Mouse (Mus musculus) stomach, embryonic 14.5 days (tissue): ENCODE data around the gene Fus. TPM values are rescaled to one million over a fixed set of nuclear protein-coding genes. Genes with fewer than 3 reads are reported as not detected.
"Not testable (repeated sequence)": the region's sequence is repeated elsewhere in the genome, so short reads cannot be mapped to it uniquely, and the experiment has no call there.

Experiments
- ATAC-seq: fragments of 200-750 bp; cut with Nextera tagmentation; 2 replicates; pipeline ENCODE4 v1.8.0; 2017; ENCODE audit warnings: low read depth, moderate TSS enrichment; ENCODE audit not compliant: insufficient number of reproducible peaks, insufficient read depth, low FRiP score
- H3K27ac ChIP-seq: fragments of 300-500 bp; sonication (generic); 2 replicates; pipeline ENCODE4 v1.5.1; 2014; ENCODE audit warnings: mild to moderate bottlenecking, low read length, moderate library complexity, mixed read lengths
- H3K27me3 ChIP-seq: fragments of 300-500 bp; sonication (generic); 2 replicates; pipeline ENCODE4 v1.6.1; 2014; ENCODE audit warnings: low read length, control low read depth, mixed read lengths; ENCODE audit not compliant: control insufficient read depth, insufficient read depth
- H3K36me3 ChIP-seq: fragments of 300-500 bp; sonication (generic); 2 replicates; pipeline ENCODE4 v1.6.1; 2014; ENCODE audit warnings: mild to moderate bottlenecking, control low read depth, low read length, moderate library complexity, mixed read lengths; ENCODE audit not compliant: control insufficient read depth, insufficient read depth
- H3K4me1 ChIP-seq: fragments of 300-500 bp; sonication (generic); 2 replicates; pipeline ENCODE4 v1.6.1; 2014; ENCODE audit warnings: low read length, control low read depth, mixed read lengths; ENCODE audit not compliant: control insufficient read depth, insufficient read depth
- H3K4me2 ChIP-seq: fragments of 300-500 bp; sonication (generic); replicated peaks from 2 replicates; pipeline ENCODE4 v1.6.1; 2014; ENCODE audit warnings: low read depth, low read length, control low read depth
- H3K4me3 ChIP-seq: fragments of 300-500 bp; sonication (generic); 2 replicates; pipeline ENCODE4 v1.5.1; 2014; ENCODE audit warnings: low read depth, low read length, control low read depth
- H3K9ac ChIP-seq: fragments of 300-500 bp; sonication (generic); replicated peaks from 2 replicates; pipeline ENCODE4 v1.6.1; 2014; ENCODE audit warnings: low read depth, mild to moderate bottlenecking, control low read depth, low read length, moderate library complexity, mixed read lengths
- H3K9me3 ChIP-seq: fragments of 300-500 bp; sonication (generic); 2 replicates; pipeline ENCODE4 v1.6.1; 2016; ENCODE audit warnings: low read depth, low read length, control low read depth; ENCODE audit not compliant: control insufficient read depth
- WGBS: fragments of 180-500 bp; shearing (Covaris S2); extraction: QIAGEN DNeasy Blood & Tissue Kit; methylation state at CpG from one replicate; pipeline ENCODE4 v1.1.7; 2014; 5-methylcytosine and 5-hydroxymethylcytosine counted together
- polyA plus RNA-seq: library from polyadenylated mRNA; unstranded; fragments of >200 nt; fragmentation: Nextera tagmentation; extraction: Ambion mirVana; gene quantifications from 2 replicates; pipeline ENCODE4 v1.2.1, GENCODE M21; 2014

Gene Fus
- polyA plus RNA-seq, 1 experiment from 2014 or later: 72.4 TPM

GRCm38 (mm10) chr7:128004487-128005362, 37.5 kb downstream of the Fus start:
- WGBS: 21% methylated on average over 35 of the region's 35 CpGs
- no peak overlapping the region for H3K4me3 ChIP-seq
- no peaks in the 10 kb centered on the region for H3K9me3 ChIP-seq
- H3K27me3 ChIP-seq: no peaks in the 10 kb centered on the region
- H3K4me2 ChIP-seq: peak overlapping the region; percentile 38
- H3K27ac ChIP-seq: peak overlapping the region; percentile 66; the same call in 1 of the 2 replicates
- H3K36me3 ChIP-seq: no peaks in the 10 kb centered on the region
- ATAC-seq: peak; percentile 86
- 0 out of 2 replicates have a peak overlapping the region, but pooled peaks have one; percentile 2 for H3K9ac ChIP-seq
- H3K4me1 ChIP-seq: peaks cover 6% of the 10 kb centered on the region; the same call in 1 of the 2 replicates

- WGBS: 81% methylated on average over 7 of the region's 7 CpGs
- Histone ChIP-seq H3K27ac (no peak overlapping the region), H3K4me3 (no peak overlapping the region)
Measured at GRCm38 (mm10) chr7:128006193-128006592, 38.9 kb downstream of the Fus start.

GRCm38 (mm10) chr7:128009715-128010340, 42.6 kb downstream of the Fus start:
- Histone ChIP-seq H3K27me3 (no peaks in the 10 kb centered on the region), H3K27ac (no peak overlapping the region), H3K4me2 (no peak overlapping the region), H3K4me3 (no peak overlapping the region), H3K4me1 (0 out of 2 replicates have a peak, but pooled peaks cover 5% of the 10 kb centered on the region), H3K9me3 (no peaks in the 10 kb centered on the region), H3K36me3 (no peaks in the 10 kb centered on the region), H3K9ac (no peak overlapping the region)
- ATAC-seq: no peak
- 37% methylated on average over 40 of the region's 40 CpGs for WGBS

More at GRCm38 (mm10) chr7:128006193-128006592, 38.9 kb downstream of the Fus start:
- H3K9ac ChIP-seq: no peak overlapping the region
- H3K4me2 ChIP-seq: no peak overlapping the region
- no peaks in the 10 kb centered on the region for H3K36me3 ChIP-seq
- ATAC-seq: no peak
- H3K4me1 ChIP-seq: peaks cover 9% of the 10 kb centered on the region; the same call in 1 of the 2 replicates
- no peaks in the 10 kb centered on the region for H3K9me3 ChIP-seq
- no peaks in the 10 kb centered on the region for H3K27me3 ChIP-seq

- Histone ChIP-seq H3K9me3 (no peaks in the 10 kb centered on the region), H3K9ac (no peak overlapping the region), H3K36me3 (no peaks in the 10 kb centered on the region), H3K4me1 (0 out of 2 replicates have a peak, but pooled peaks cover 3% of the 10 kb centered on the region), H3K4me3 (no peak overlapping the region), H3K27ac (no peak overlapping the region), H3K27me3 (no peaks in the 10 kb centered on the region), H3K4me2 (no peak overlapping the region)
- no peak for ATAC-seq
- WGBS: 79% methylated on average over 13 of the region's 13 CpGs
Measured at GRCm38 (mm10) chr7:128012136-128012780, 45.0 kb downstream of the Fus start.

- Histone ChIP-seq H3K4me3 (no peak overlapping the region), H3K36me3 (no peaks in the 10 kb centered on the region), H3K27ac (no peak overlapping the region), H3K4me2 (no peak overlapping the region), H3K9me3 (no peaks in the 10 kb centered on the region), H3K9ac (no peak overlapping the region), H3K4me1 (0 out of 2 replicates have a peak, but pooled peaks cover 3% of the 10 kb centered on the region), H3K27me3 (no peaks in the 10 kb centered on the region)
- WGBS: 90% methylated on average over 13 of the region's 13 CpGs
- no peak for ATAC-seq
Measured at GRCm38 (mm10) chr7:128013116-128013515, 45.9 kb downstream of the Fus start.

- H3K9ac ChIP-seq, H3K4me1 ChIP-seq, H3K27ac ChIP-seq, H3K36me3 ChIP-seq, H3K9me3 ChIP-seq, H3K27me3 ChIP-seq, H3K4me3 ChIP-seq, ATAC-seq, H3K4me2 ChIP-seq: not testable (repeated sequence)
- WGBS: 59% methylated on average over 5 of the region's 5 CpGs
Measured at GRCm38 (mm10) chr7:128016134-128016533, 48.9 kb downstream of the Fus start.

- Histone ChIP-seq H3K27ac (no peak overlapping the region), H3K4me2 (no peak overlapping the region), H3K4me3 (no peak overlapping the region), H3K4me1 (no peaks in the 10 kb centered on the region), H3K27me3 (no peaks in the 10 kb centered on the region), H3K36me3 (no peaks in the 10 kb centered on the region), H3K9ac (no peak overlapping the region), H3K9me3 (no peaks in the 10 kb centered on the region)
- 68% methylated on average over 6 of the region's 6 CpGs for WGBS
- no peak for ATAC-seq
Measured at GRCm38 (mm10) chr7:128016650-128017049, 49.4 kb downstream of the Fus start.

- H3K9me3 ChIP-seq: no peaks in the 10 kb centered on the region
- no peak overlapping the region for H3K4me2 ChIP-seq
- H3K4me3 ChIP-seq: no peak overlapping the region
- no peak for ATAC-seq
- no peaks in the 10 kb centered on the region for H3K36me3 ChIP-seq
- H3K27me3 ChIP-seq: no peaks in the 10 kb centered on the region
- 86% methylated on average over 3 of the region's 3 CpGs for WGBS
- no peak overlapping the region for H3K9ac ChIP-seq
- H3K27ac ChIP-seq: no peak overlapping the region
- H3K4me1 ChIP-seq: no peaks in the 10 kb centered on the region
Measured at GRCm38 (mm10) chr7:128018275-128018674, 51.0 kb downstream of the Fus start.
